Mouse (Mus musculus): Measurements from ENCODE around the gene Hdlbp. TPM values are rescaled to one million over a fixed set of nuclear protein-coding genes. Genes with fewer than 3 reads are reported as not detected.
"Not testable (repeated sequence)": the region's sequence is repeated elsewhere in the genome, so short reads cannot be mapped to it uniquely, and the experiment has no call there.

Hdlbp gene
- polyA plus RNA-seq, 1 experiment from 2014 or later, result 144 TPM

GRCm38 (mm10) chr1:93495312-93495711 is 16.7 kb upstream of the Hdlbp start:
- Histone ChIP-seq H3K9me3 (replicated peaks; ENCODE audit: control insufficient read depth, low read length) (no peaks in the 10 kb centered on the region), H3K27ac (ENCODE audit: low read depth, low read length) (no peak overlapping the region), H3K4me1 (ENCODE audit: control insufficient read depth, insufficient read depth, low read length) (no peaks in the 10 kb centered on the region), H3K36me3 (ENCODE audit: control insufficient read depth, insufficient read depth, low read length) (peaks cover 7% of the 10 kb centered on the region; the same call in 1 of the 2 replicates), H3K4me2 (no peak overlapping the region), H3K9ac (ENCODE audit: low read depth, low read length) (no peak overlapping the region), H3K4me3 (ENCODE audit: low read depth, low read length) (no peak overlapping the region), H3K27me3 (ENCODE audit: control insufficient read depth, insufficient read depth, low read length) (no peaks in the 10 kb centered on the region)
- no peak for ATAC-seq (replicated peaks; ENCODE audit: insufficient number of reproducible peaks, low FRiP score, low TSS enrichment)
- 85% methylated on average over 3 of the region's 3 CpGs for WGBS (ENCODE audit: insufficient replicate concordance)

- ATAC-seq (replicated peaks; ENCODE audit: insufficient number of reproducible peaks, low FRiP score, low TSS enrichment); H3K4me2 ChIP-seq; H3K27ac ChIP-seq (ENCODE audit: low read depth, low read length); H3K4me3 ChIP-seq (ENCODE audit: low read depth, low read length); H3K9ac ChIP-seq (ENCODE audit: low read depth, low read length); H3K36me3 ChIP-seq (ENCODE audit: control insufficient read depth, insufficient read depth, low read length); H3K27me3 ChIP-seq (ENCODE audit: control insufficient read depth, insufficient read depth, low read length); H3K4me1 ChIP-seq (ENCODE audit: control insufficient read depth, insufficient read depth, low read length); H3K9me3 ChIP-seq (replicated peaks; ENCODE audit: control insufficient read depth, low read length): not testable (repeated sequence)
- 93% methylated on average over 2 of the region's 3 CpGs for WGBS (ENCODE audit: insufficient replicate concordance)
Observed at GRCm38 (mm10) chr1:93486302-93486701, 7.7 kb upstream of the Hdlbp start.

DNA sequence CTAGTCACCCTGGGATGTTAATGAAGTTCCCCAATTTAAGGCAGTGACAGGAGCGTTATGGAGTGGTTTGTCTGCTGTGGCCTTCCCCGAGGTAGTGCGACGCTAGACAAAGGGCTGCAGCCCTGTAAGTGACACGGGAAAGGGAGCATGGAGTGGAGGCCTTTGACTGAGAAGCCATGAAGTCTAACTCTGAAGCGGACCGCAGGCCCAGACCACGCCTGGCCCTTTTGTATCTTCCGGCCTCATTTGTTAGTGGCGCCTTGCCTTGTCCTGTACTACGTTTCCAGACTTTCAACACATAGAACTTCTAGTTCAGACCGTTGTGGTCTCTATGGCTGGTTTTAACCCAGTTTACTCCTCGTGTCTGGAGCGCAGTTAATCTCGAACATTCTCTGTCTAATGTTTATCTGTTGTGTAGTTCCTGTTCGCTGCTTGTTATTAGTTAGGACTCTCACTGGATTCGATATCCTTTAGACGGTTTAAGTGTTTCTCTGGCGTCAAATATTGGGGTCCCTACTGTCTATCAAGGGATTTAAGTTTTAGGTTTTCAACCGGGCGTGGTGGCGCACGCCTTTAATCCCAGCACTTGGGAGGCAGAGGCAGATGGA is 965 bp upstream of the Hdlbp start:
- no peak for ATAC-seq (replicated peaks; ENCODE audit: insufficient number of reproducible peaks, low FRiP score, low TSS enrichment)
- WGBS (ENCODE audit: insufficient replicate concordance), result 5% methylated on average over 23 of the region's 23 CpGs
- Histone ChIP-seq H3K4me1 (ENCODE audit: control insufficient read depth, insufficient read depth, low read length) (peaks cover 10% of the 10 kb centered on the region), H3K9ac (ENCODE audit: low read depth, low read length) (peak overlapping the region; percentile 94), H3K4me2 (peak overlapping the region; percentile 79), H3K9me3 (replicated peaks; ENCODE audit: control insufficient read depth, low read length) (no peaks in the 10 kb centered on the region), H3K27ac (ENCODE audit: low read depth, low read length) (peak overlapping the region; percentile 98), H3K4me3 (ENCODE audit: low read depth, low read length) (peak overlapping the region; percentile 89), H3K27me3 (ENCODE audit: control insufficient read depth, insufficient read depth, low read length) (no peaks in the 10 kb centered on the region), H3K36me3 (ENCODE audit: control insufficient read depth, insufficient read depth, low read length) (no peaks in the 10 kb centered on the region)

GRCm38 (mm10) chr1:93477758-93478585 is 643 bp downstream of the Hdlbp start:
- Histone ChIP-seq H3K4me1 (ENCODE audit: control insufficient read depth, insufficient read depth, low read length) (peaks cover 10% of the 10 kb centered on the region), H3K9me3 (replicated peaks; ENCODE audit: control insufficient read depth, low read length) (no peaks in the 10 kb centered on the region), H3K27me3 (ENCODE audit: control insufficient read depth, insufficient read depth, low read length) (no peaks in the 10 kb centered on the region), H3K27ac (ENCODE audit: low read depth, low read length) (peak overlapping the region; percentile 98), H3K4me2 (peak overlapping the region; percentile 79), H3K9ac (ENCODE audit: low read depth, low read length) (peak overlapping the region; percentile 94), H3K4me3 (ENCODE audit: low read depth, low read length) (peak overlapping the region; percentile 89), H3K36me3 (ENCODE audit: control insufficient read depth, insufficient read depth, low read length) (no peaks in the 10 kb centered on the region)
- peak; percentile 98 for ATAC-seq (replicated peaks; ENCODE audit: insufficient number of reproducible peaks, low FRiP score, low TSS enrichment)
- under 1% methylated on average over 41 of the region's 41 CpGs for WGBS (ENCODE audit: insufficient replicate concordance)

GRCm38 (mm10) chr1:93475694-93476093 is 2.9 kb downstream of the Hdlbp start:
- ATAC-seq (replicated peaks; ENCODE audit: insufficient number of reproducible peaks, low FRiP score, low TSS enrichment), result no peak
- H3K9me3 ChIP-seq (replicated peaks; ENCODE audit: control insufficient read depth, low read length), result no peaks in the 10 kb centered on the region
- H3K9ac ChIP-seq (ENCODE audit: low read depth, low read length), result no peak overlapping the region
- H3K36me3 ChIP-seq (ENCODE audit: control insufficient read depth, insufficient read depth, low read length), result no peaks in the 10 kb centered on the region
- peaks cover 8% of the 10 kb centered on the region for H3K4me1 ChIP-seq (ENCODE audit: control insufficient read depth, insufficient read depth, low read length)
- no peak overlapping the region for H3K27ac ChIP-seq (ENCODE audit: low read depth, low read length)
- H3K4me2 ChIP-seq, result no peak overlapping the region
- no peak overlapping the region for H3K4me3 ChIP-seq (ENCODE audit: low read depth, low read length)
- WGBS (ENCODE audit: insufficient replicate concordance), result 89% methylated on average over 3 of the region's 3 CpGs
- H3K27me3 ChIP-seq (ENCODE audit: control insufficient read depth, insufficient read depth, low read length), result no peaks in the 10 kb centered on the region

DNA sequence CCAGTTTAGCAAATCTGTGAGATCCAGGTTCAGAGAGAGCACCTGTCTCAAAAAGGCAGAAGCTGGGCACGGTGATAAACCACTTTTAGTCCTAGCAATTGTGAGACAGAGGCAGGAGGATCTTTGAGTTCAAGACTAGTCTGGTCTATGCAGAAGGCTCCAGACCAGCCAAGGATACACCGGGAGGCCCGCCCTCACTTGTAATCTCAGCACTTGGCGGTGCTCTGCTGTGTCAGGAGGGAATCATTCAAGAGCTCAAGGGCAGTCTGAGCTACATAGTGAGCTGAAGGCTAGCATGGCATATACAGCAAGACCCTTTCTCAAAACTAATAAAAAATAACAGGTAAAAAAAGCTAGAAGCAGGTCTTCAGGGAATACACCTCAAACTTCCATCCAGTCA is 10.0 kb downstream of the Hdlbp start:
- Histone ChIP-seq H3K36me3 (ENCODE audit: control insufficient read depth, insufficient read depth, low read length) (no peaks in the 10 kb centered on the region), H3K9ac (ENCODE audit: low read depth, low read length) (no peak overlapping the region), H3K27ac (ENCODE audit: low read depth, low read length) (no peak overlapping the region), H3K27me3 (ENCODE audit: control insufficient read depth, insufficient read depth, low read length) (no peaks in the 10 kb centered on the region), H3K9me3 (replicated peaks; ENCODE audit: control insufficient read depth, low read length) (no peaks in the 10 kb centered on the region), H3K4me3 (ENCODE audit: low read depth, low read length) (no peak overlapping the region), H3K4me2 (no peak overlapping the region), H3K4me1 (ENCODE audit: control insufficient read depth, insufficient read depth, low read length) (no peaks in the 10 kb centered on the region)
- WGBS (ENCODE audit: insufficient replicate concordance), result 69% methylated on average over 4 of the region's 4 CpGs
- ATAC-seq (replicated peaks; ENCODE audit: insufficient number of reproducible peaks, low FRiP score, low TSS enrichment), result no peak

- Histone ChIP-seq H3K4me3 (ENCODE audit: low read depth, low read length) (no peak overlapping the region), H3K27me3 (ENCODE audit: control insufficient read depth, insufficient read depth, low read length) (no peaks in the 10 kb centered on the region), H3K4me2 (no peak overlapping the region), H3K4me1 (ENCODE audit: control insufficient read depth, insufficient read depth, low read length) (0 out of 2 replicates have a peak, but pooled peaks cover 2% of the 10 kb centered on the region), H3K9me3 (replicated peaks; ENCODE audit: control insufficient read depth, low read length) (no peaks in the 10 kb centered on the region), H3K27ac (ENCODE audit: low read depth, low read length) (no peak overlapping the region), H3K36me3 (ENCODE audit: control insufficient read depth, insufficient read depth, low read length) (no peaks in the 10 kb centered on the region), H3K9ac (ENCODE audit: low read depth, low read length) (no peak overlapping the region)
- no peak for ATAC-seq (replicated peaks; ENCODE audit: insufficient number of reproducible peaks, low FRiP score, low TSS enrichment)
Observed at GRCm38 (mm10) chr1:93465746-93466145, 12.9 kb downstream of the Hdlbp start.

DNA sequence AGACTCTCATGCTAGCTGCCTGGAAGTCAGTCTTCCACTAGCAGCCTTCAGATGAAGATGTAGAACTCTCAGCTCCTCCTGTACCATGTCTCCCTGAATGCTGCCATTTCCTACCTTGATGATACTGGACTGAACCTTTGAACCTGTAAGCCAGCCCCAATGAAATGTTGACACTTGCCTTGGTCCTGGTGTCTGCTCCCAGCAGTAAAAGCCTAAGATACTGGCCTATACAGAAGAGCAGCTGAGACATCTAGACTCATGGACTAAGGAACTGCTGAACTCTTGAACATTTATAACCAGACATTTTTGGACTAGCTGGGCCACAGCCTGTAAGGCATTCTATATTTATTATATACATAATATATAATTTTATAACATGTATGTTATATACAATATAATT is 13.5 kb downstream of the Hdlbp start:
- H3K4me2 ChIP-seq, result no peak overlapping the region
- no peak overlapping the region for H3K27ac ChIP-seq (ENCODE audit: low read depth, low read length)
- no peaks in the 10 kb centered on the region for H3K9me3 ChIP-seq (replicated peaks; ENCODE audit: control insufficient read depth, low read length)
- H3K4me3 ChIP-seq (ENCODE audit: low read depth, low read length), result no peak overlapping the region
- no peak for ATAC-seq (replicated peaks; ENCODE audit: insufficient number of reproducible peaks, low FRiP score, low TSS enrichment)
- H3K27me3 ChIP-seq (ENCODE audit: control insufficient read depth, insufficient read depth, low read length), result no peaks in the 10 kb centered on the region
- H3K4me1 ChIP-seq (ENCODE audit: control insufficient read depth, insufficient read depth, low read length), result 0 out of 2 replicates have a peak, but pooled peaks cover 2% of the 10 kb centered on the region
- H3K36me3 ChIP-seq (ENCODE audit: control insufficient read depth, insufficient read depth, low read length), result no peaks in the 10 kb centered on the region
- no peak overlapping the region for H3K9ac ChIP-seq (ENCODE audit: low read depth, low read length)

DNA sequence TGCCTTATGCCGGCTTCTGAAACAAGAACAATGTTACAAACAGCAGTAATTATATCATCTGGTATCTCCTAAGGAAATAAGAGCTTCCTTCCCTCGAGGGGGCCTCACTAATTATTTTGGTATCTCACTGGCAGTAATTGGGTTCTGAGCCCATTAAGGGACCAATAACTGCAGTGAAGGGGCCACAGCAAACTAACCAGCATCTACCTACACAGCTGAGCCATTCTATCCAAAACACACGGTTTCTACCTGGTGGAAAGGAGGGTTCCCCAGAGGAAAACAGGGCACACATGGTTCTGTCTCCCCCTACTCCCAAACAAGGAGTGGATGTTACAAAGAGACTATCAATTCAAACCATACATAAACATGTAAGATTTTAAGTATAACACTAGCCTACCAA is 19.5 kb downstream of the Hdlbp start:
- H3K4me2 ChIP-seq, result no peak overlapping the region
- H3K9me3 ChIP-seq (replicated peaks; ENCODE audit: control insufficient read depth, low read length), result no peaks in the 10 kb centered on the region
- peaks cover 9% of the 10 kb centered on the region; the same call in 1 of the 2 replicates for H3K4me1 ChIP-seq (ENCODE audit: control insufficient read depth, insufficient read depth, low read length)
- no peaks in the 10 kb centered on the region for H3K27me3 ChIP-seq (ENCODE audit: control insufficient read depth, insufficient read depth, low read length)
- 66% methylated on average over 3 of the region's 3 CpGs for WGBS (ENCODE audit: insufficient replicate concordance)
- H3K27ac ChIP-seq (ENCODE audit: low read depth, low read length), result no peak overlapping the region
- H3K9ac ChIP-seq (ENCODE audit: low read depth, low read length), result no peak overlapping the region
- ATAC-seq (replicated peaks; ENCODE audit: insufficient number of reproducible peaks, low FRiP score, low TSS enrichment), result no peak
- H3K4me3 ChIP-seq (ENCODE audit: low read depth, low read length), result no peak overlapping the region
- H3K36me3 ChIP-seq (ENCODE audit: control insufficient read depth, insufficient read depth, low read length), result no peaks in the 10 kb centered on the region

All from heart, embryonic 11.5 days (tissue).